Mouse (Mus musculus) MEL (cell line): Measurements from ENCODE around the gene Abhd15. TPM values are rescaled to one million over a fixed set of nuclear protein-coding genes. Genes with fewer than 3 reads are reported as not detected.
A peak's percentile ranks its signal among the peaks of the same experiment; 100 is the strongest.

Experiments
- DNase-seq: peaks from one replicate; pipeline ENCODE4 v3.0.0; 2011; ENCODE audit warnings: low read depth, low spot score
- H3K27ac ChIP-seq: 2 replicates; pipeline ENCODE4 v1.5.1; 2012; ENCODE audit warnings: low read depth, mild to moderate bottlenecking, control low read depth, low read length, moderate library complexity; ENCODE audit not compliant: control insufficient read depth
- H3K27me3 ChIP-seq, 2 experiments: fragments of 150-350 bp in 1 of 2; sonication (generic) in 1 of 2; 2 replicates each; pipeline ENCODE4 v1.6.1; 2012; ENCODE audit warnings: low read length in 2 of 2, mild to moderate bottlenecking in 2 of 2, improper control_type of control experiment in 1 of 2, moderate library complexity in 1 of 2; ENCODE audit not compliant: insufficient read depth in 2 of 2, control insufficient read depth in 1 of 2
- H3K36me3 ChIP-seq, 2 experiments: 2 replicates each; pipeline ENCODE4 v1.6.1; 2012 to 2014; ENCODE audit warnings: low read length in 2 of 2, improper control_type of control experiment in 1 of 2, inconsistent platforms in 1 of 2, mild to moderate bottlenecking in 1 of 2; ENCODE audit not compliant: insufficient read depth in 2 of 2, control insufficient read depth in 1 of 2
- H3K4me1 ChIP-seq, 2 experiments: fragments of 150-350 bp in 1 of 2; sonication (generic) in 1 of 2; 2 replicates each; pipeline ENCODE4 v1.6.1; 2012; ENCODE audit warnings: low read length in 2 of 2, improper control_type of control experiment in 1 of 2, mild to moderate bottlenecking in 1 of 2; ENCODE audit not compliant: insufficient read depth in 2 of 2, control insufficient read depth in 1 of 2
- H3K4me3 ChIP-seq, 2 experiments: fragments of 150-350 bp in 1 of 2; sonication (generic) in 1 of 2; 2 replicates each; pipeline ENCODE4 v1.5.1; 2012; ENCODE audit warnings: low read depth in 2 of 2, low read length in 2 of 2, mild to moderate bottlenecking in 2 of 2, moderate library complexity in 2 of 2, control low read depth in 1 of 2, improper control_type of control experiment in 1 of 2; ENCODE audit not compliant: control insufficient read depth in 1 of 2, insufficient read depth in 1 of 2
- H3K79me2 ChIP-seq: 2 replicates; pipeline ENCODE4 v1.6.1; 2012; ENCODE audit warnings: mild to moderate bottlenecking, low read length, moderate library complexity; ENCODE audit not compliant: control insufficient read depth, poor library complexity, insufficient read depth
- H3K9ac ChIP-seq: 2 replicates; pipeline ENCODE4 v1.6.1; 2012; ENCODE audit warnings: low read depth, mild to moderate bottlenecking, control low read depth, low read length, moderate library complexity; ENCODE audit not compliant: control insufficient read depth, poor library complexity, severe bottlenecking
- H3K9me3 ChIP-seq: fragments of 150-350 bp; sonication (generic); replicated peaks from 2 replicates; pipeline ENCODE4 v1.6.1; 2012; ENCODE audit warnings: mild to moderate bottlenecking, low read length, improper control_type of control experiment, moderate library complexity; ENCODE audit not compliant: insufficient read depth
- ELF1 ChIP-seq: IDR thresholded peaks from 2 replicates; pipeline ENCODE4 v1.6.1; 2014; ENCODE audit warnings: low read depth, mild to moderate bottlenecking, inconsistent platforms, low read length, improper control_type of control experiment, moderate library complexity
- EP300 ChIP-seq, 2 experiments: IDR thresholded peaks; 2 replicates each; pipeline ENCODE4 v1.6.1; 2011; ENCODE audit warnings: improper control_type of control experiment in 2 of 2, low read length in 2 of 2, low read depth in 1 of 2, mild to moderate bottlenecking in 1 of 2
- GABPA ChIP-seq: IDR thresholded peaks from 2 replicates; pipeline ENCODE4 v1.6.1; 2012; ENCODE audit warnings: low read depth, mild to moderate bottlenecking, inconsistent platforms, low read length, improper control_type of control experiment, moderate library complexity
- KAT2A ChIP-seq: conservative IDR thresholded peaks from 2 replicates; pipeline ENCODE4 v1.6.1; 2012; ENCODE audit warnings: low read depth, low read length, improper control_type of control experiment, inconsistent platforms
- MAFK ChIP-seq: IDR thresholded peaks from 2 replicates; pipeline ENCODE4 v1.6.1; 2011; ENCODE audit warnings: low read depth, mild to moderate bottlenecking, low read length, improper control_type of control experiment, borderline replicate concordance
- MXI1 ChIP-seq: IDR thresholded peaks from 2 replicates; pipeline ENCODE4 v1.6.1; 2011; ENCODE audit warnings: mild to moderate bottlenecking, low read depth, low read length, improper control_type of control experiment
- POLR2A ChIP-seq, 2 experiments: IDR thresholded peaks; 2 replicates each; pipeline ENCODE4 v1.6.1; 2011 to 2012; ENCODE audit warnings: low read length in 2 of 2, mild to moderate bottlenecking in 2 of 2, control low read depth in 1 of 2, improper control_type of control experiment in 1 of 2, low read depth in 1 of 2, moderate library complexity in 1 of 2; ENCODE audit not compliant: control insufficient read depth in 1 of 2, insufficient read depth in 1 of 2, poor library complexity in 1 of 2
- POLR2AphosphoS5 ChIP-seq: IDR thresholded peaks from 2 replicates; pipeline ENCODE4 v1.6.1; 2012; ENCODE audit warnings: low read depth, borderline replicate concordance, mild to moderate bottlenecking, inconsistent platforms, low read length, moderate library complexity, mixed read lengths
- TAL1 ChIP-seq: IDR thresholded peaks from 2 replicates; pipeline ENCODE4 v1.6.1; 2012; ENCODE audit warnings: mild to moderate bottlenecking, inconsistent platforms, low read length, moderate library complexity, mixed read lengths
- TBP ChIP-seq: IDR thresholded peaks from 2 replicates; pipeline ENCODE4 v1.8.0; 2011; ENCODE audit warnings: low read depth, low read length, improper control_type of control experiment
- UBTF ChIP-seq: IDR thresholded peaks from 2 replicates; pipeline ENCODE4 v1.6.1; 2012; ENCODE audit warnings: low read depth, mild to moderate bottlenecking, inconsistent platforms, low read length, improper control_type of control experiment, moderate library complexity, borderline replicate concordance; ENCODE audit not compliant: insufficient read depth
- ZC3H11A ChIP-seq: IDR thresholded peaks from 2 replicates; pipeline ENCODE4 v1.6.1; 2012; ENCODE audit warnings: low read depth, mild to moderate bottlenecking, inconsistent platforms, low read length, improper control_type of control experiment
- ZNF384 ChIP-seq: IDR thresholded peaks from 2 replicates; pipeline ENCODE4 v1.6.1; 2012; ENCODE audit warnings: low read depth, mild to moderate bottlenecking, inconsistent platforms, low read length, improper control_type of control experiment
- polyA plus RNA-seq, 2 experiments: library from polyadenylated mRNA; stranded (reverse) in 1 of 2; unstranded in 1 of 2; fragments of >175 nt in 1 of 2; fragments of >200 nt in 1 of 2; gene quantifications; 2 replicates each; pipeline versions ENCODE4 v1.2.1 to v1.2.4; 2012; ENCODE audit warnings: low replicate concordance in 2 of 2, low read depth in 1 of 2; ENCODE audit not compliant: insufficient read length in 2 of 2, insufficient read depth in 1 of 2, missing spikeins in 1 of 2
- total RNA-seq: library from RNA; depleted of rRNA; stranded (reverse); fragments of 300-350 nt; gene quantifications from 2 replicates; pipeline ENCODE4 v1.2.3, GENCODE M21; 2012

The Abhd15 gene
- total and polyA plus RNA-seq, 3 experiments: 1.7 to 1.9 TPM; not detected in 1

DNA sequence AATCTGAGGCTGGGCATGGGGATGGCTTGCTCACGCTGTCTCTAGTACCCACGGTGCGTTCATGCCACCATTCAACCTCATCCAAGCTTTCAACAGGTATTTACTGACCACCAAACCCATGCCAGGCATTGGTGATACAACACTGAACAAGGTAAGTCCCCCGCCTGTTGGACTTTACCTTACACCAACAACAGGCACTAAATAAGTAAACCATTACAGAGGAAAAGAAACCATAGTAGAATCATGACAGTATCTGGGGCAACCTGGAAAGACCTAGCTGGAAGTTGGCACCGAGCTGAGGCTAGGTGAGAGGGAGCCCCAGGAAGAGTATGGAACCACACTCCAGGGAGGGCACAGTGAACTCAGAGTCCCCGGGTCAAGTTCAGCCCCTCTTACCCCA, 38.0 kb upstream of the Abhd15 start:
- DNase-seq: no peak
- Histone ChIP-seq H3K27ac (no peak overlapping the region), H3K27me3 (no peaks in the 10 kb centered on the region), H3K36me3 (peaks cover 0 to 3% of the 10 kb centered on the region in 2 experiments; a peak in 2 of 4 replicates), H3K9ac (no peak overlapping the region), H3K4me1 (no peaks in the 10 kb centered on the region), H3K79me2 (peaks cover 9% of the 10 kb centered on the region; the same call in 1 of the 2 replicates), H3K9me3 (no peaks in the 10 kb centered on the region), H3K4me3 (no peak overlapping the region)
- TF ChIP-seq TBP: no peak
- no peak for TF ChIP-seq ZC3H11A
- TF ChIP-seq MXI1: no peak

DNA sequence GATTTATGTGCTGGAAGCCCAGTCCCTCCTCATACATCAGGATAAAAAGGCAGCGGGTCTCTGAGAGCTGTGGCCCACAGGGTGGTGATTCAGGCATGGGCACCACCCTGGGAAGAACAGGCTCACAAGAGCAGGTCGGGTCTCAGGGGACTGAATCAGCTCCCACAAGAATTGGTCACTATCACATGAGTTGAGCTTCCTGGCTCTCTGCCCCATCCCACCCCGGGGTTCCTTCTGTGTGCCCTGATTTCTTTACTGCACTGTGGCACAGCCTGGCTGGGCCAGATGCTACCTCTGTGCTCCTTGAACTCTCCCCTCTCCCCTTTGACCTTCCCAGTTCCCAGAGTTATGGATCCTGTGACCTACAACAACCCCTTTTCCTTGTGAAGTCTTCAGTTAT, 31.9 kb upstream of the Abhd15 start:
- H3K4me3 ChIP-seq: no peak overlapping the region
- no peak for TF ChIP-seq TAL1
- TF ChIP-seq MXI1: no peak
- TF ChIP-seq ZNF384: no peak
- no peak for TF ChIP-seq UBTF
- TF ChIP-seq EP300 (IDR thresholded peaks at IDR 0.05; ENCODE audit: low read depth in 1 of 2, low read length in 2 of 2): no peak
- TF ChIP-seq POLR2AphosphoS5: no peak
- TF ChIP-seq KAT2A: no peak
- no peak for TF ChIP-seq GABPA
- no peak for TF ChIP-seq ELF1
- TF ChIP-seq MAFK: no peak
- TF ChIP-seq POLR2A (IDR thresholded peaks at IDR 0.05; ENCODE audit: control insufficient read depth in 1 of 2, insufficient read depth in 1 of 2, low read depth in 1 of 2, low read length in 2 of 2, poor library complexity in 1 of 2): no peak
- H3K9me3 ChIP-seq: no peaks in the 10 kb centered on the region
- H3K36me3 ChIP-seq: peaks cover 0 to 12% of the 10 kb centered on the region in 2 experiments; a peak in 2 of 4 replicates
- H3K79me2 ChIP-seq: peaks cover 46% of the 10 kb centered on the region
- no peaks in the 10 kb centered on the region for H3K27me3 ChIP-seq
- H3K27ac ChIP-seq: no peak overlapping the region
- no peak for DNase-seq
- H3K4me1 ChIP-seq: peaks cover 0 to 16% of the 10 kb centered on the region in 2 experiments; a peak in 2 of 4 replicates
- no peak overlapping the region for H3K9ac ChIP-seq

DNA sequence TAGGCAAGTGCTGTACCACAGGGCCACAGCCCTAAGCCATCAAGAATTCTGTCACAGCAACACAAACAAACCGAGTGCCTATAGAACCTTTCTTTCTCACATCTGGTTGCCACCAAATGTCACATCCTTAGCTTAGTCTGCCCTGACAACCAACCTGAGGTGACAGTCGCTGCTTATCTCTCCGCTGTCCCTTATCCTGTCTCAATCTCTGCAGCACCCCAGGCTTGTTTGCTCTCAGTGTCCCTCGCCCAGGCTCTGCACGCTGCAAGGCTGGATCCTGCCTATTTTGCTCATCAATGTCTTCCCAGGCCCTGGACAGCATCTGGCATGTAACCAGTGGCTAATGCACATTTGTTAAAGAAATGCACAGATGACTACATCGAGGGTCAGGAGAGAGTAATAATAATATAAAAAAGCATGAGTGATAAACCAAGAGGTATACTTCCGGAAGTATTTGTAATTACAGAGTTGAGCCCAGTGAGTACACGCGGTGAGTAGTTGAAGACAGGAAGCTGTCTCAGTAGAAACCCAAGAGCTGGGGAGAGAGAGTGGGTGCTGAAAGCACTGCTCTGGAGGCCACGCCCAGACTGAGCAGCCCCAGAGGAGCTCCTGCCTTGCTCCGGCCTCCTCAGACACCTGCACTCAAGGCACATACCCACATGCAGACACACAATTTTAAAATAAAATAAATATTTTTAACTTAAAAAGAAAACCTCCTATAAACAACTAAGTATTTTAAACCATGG, 31.2 kb upstream of the Abhd15 start:
- no peak overlapping the region for H3K27ac ChIP-seq
- no peak overlapping the region for H3K4me3 ChIP-seq
- no peak for TF ChIP-seq MAFK
- no peak for TF ChIP-seq GABPA
- TF ChIP-seq, all 39 proteins: peak for 0
- H3K27me3 ChIP-seq: no peaks in the 10 kb centered on the region
- peaks cover 0 to 22% of the 10 kb centered on the region in 2 experiments; a peak in 2 of 4 replicates for H3K4me1 ChIP-seq
- no peaks in the 10 kb centered on the region for H3K9me3 ChIP-seq
- H3K79me2 ChIP-seq: peaks cover 52% of the 10 kb centered on the region
- peak; percentile 44 for DNase-seq
- peaks cover 0 to 17% of the 10 kb centered on the region in 2 experiments; a peak in 2 of 4 replicates for H3K36me3 ChIP-seq
- H3K9ac ChIP-seq: no peak overlapping the region
